Mouse (Mus musculus): ENCODE data around the gene Tsen54.

Gene Tsen54

GRCm38 (mm10) chr11:115814605-115815450 lies at the start of gene Tsen54:
Gene Tsen54 (plus strand): TSS chr11:115814724.
- peak; percentile 78 for DNase-seq (ENCODE audit: low spot score)

- DNase-seq (ENCODE audit: low spot score): peak; percentile 96
Measured at GRCm38 (mm10) chr11:115765103-115765606, 49.4 kb upstream of the Tsen54 start, which contains the start of gene Tmem94. Gene Tmem94 (plus strand): TSS chr11:115765433.

DNA sequence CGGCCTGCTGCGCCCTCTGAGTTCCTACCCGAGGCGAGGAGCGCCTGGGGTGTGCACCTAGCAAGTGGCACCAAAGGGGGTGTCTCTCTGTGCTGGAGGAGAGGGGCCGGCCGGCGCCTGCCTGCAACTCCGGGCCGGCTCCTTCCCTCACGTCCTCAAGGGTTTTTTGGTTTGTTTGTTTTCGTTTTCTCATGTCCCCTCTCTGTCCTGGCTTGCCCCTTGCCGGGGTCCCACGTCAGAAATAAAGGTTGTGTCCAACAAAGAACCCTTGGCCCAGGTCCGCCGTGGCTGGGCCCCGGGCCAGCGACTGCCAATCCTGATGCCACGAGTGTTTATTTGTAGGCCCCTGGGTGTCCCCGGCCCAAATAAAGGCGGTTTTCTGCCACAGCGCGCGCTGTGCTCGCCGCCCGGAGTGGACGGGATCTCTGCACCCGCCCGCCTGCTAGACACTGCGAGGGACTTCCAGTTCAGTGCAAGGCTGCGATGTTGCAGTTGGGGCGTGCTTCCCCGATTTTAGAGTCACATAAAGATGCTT lies 48.9 kb upstream of the Tsen54 start:
- peak; percentile 62 for DNase-seq (ENCODE audit: low spot score)

- DNase-seq (ENCODE audit: low spot score): no peak
Measured at GRCm38 (mm10) chr11:115766356-115766943, 48.1 kb upstream of the Tsen54 start.

- DNase-seq (ENCODE audit: low spot score): no peak
Measured at GRCm38 (mm10) chr11:115766981-115767380, 47.5 kb upstream of the Tsen54 start.

GRCm38 (mm10) chr11:115768896-115769295 lies 45.6 kb upstream of the Tsen54 start:
- no peak for DNase-seq (ENCODE audit: low spot score)

- DNase-seq (ENCODE audit: low spot score): no peak
Measured at GRCm38 (mm10) chr11:115774653-115775052, 39.9 kb upstream of the Tsen54 start.

DNA sequence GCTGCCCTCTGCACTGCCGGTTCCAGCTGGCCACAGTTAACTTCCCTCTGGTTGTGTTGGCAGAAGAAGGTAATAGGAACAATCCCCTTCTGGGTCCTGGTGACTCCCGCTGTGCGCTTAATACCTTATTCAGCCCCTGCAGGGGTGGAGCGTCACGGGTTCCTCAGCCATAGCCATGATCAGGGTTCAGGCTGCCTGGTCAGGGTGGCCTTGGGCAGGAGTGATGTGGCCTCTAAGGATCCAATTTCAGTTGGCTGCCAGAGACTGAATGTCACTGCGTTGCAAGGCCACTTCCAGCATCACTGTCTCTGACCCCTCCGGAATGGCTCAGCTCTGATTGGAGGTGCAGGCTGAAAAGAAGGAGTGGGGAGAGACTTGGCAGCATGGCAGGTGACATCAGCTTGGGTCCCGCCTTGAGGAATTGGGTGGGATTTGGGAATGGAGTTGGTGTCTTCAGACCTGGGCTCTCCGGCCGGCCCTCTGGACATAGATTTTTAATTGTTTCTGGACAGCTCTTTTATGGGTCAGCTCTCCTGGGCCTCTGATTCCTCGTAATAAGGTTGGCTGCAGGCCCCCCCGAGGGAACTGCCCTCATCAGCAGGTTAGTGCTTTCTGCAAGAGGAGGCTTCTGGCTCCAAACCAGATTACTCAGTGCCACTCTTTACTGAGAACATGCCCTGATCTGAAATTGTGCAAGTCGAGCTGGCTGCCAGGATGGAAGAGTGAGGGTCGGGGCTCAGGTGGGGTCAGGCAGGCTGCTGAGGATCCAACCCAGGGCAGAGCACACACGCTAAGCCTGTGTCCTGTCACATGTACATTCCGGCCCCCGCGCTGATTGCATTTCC lies 38.5 kb upstream of the Tsen54 start:
- DNase-seq (ENCODE audit: low spot score): peak; percentile 45

DNA sequence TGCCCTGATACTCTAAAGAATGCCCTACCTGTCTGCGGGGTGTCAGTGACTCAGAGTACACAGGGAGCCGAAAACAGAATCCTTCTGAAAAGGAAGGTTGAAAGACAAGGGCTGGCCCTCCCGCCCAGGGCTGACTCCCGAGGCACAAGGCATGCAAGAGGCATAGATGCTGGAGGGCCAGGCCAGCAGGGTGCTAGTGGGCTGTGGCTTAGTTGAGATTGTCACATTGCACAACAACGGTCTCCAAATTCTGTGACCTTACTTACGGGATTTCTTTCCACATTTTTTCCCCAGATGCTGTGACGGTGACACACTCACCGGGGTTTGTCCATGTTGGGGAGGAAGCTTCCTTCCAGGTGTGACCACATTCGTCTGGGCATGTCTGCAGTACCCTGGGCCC lies 37.6 kb upstream of the Tsen54 start:
- no peak for DNase-seq (ENCODE audit: low spot score)

- DNase-seq (ENCODE audit: low spot score): no peak
Measured at GRCm38 (mm10) chr11:115777487-115778335, 36.8 kb upstream of the Tsen54 start.

DNA sequence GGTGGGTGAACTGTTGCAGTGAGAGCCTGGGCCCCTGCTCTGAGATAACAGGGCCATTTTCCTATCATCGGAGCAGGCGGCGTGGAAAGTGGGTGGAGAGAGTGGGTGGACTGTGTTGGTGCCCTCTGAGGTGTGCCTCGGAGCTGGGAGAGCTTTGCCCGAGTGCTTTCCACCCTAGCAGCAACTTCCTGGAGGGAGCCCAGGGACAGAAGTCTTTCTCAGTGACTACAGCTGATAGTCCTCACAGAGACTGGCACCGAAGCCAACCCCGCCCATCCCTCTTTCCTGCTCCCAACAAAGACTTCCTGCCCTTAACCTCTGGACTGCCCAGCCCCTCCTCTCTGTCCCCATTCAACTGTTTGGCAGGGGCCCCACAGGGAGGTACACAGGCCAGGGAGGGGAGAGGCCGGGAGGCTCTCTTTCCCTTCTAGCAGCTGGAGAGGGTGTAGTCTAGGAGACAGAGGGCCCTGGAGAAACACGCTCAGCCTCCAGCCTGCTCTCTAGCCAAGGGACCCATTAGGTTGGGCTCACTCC lies 35.4 kb upstream of the Tsen54 start:
- DNase-seq (ENCODE audit: low spot score): peak; percentile 79

- peak; percentile 67 for DNase-seq (ENCODE audit: low spot score)
Measured at GRCm38 (mm10) chr11:115780141-115781070, 34.1 kb upstream of the Tsen54 start.

DNA sequence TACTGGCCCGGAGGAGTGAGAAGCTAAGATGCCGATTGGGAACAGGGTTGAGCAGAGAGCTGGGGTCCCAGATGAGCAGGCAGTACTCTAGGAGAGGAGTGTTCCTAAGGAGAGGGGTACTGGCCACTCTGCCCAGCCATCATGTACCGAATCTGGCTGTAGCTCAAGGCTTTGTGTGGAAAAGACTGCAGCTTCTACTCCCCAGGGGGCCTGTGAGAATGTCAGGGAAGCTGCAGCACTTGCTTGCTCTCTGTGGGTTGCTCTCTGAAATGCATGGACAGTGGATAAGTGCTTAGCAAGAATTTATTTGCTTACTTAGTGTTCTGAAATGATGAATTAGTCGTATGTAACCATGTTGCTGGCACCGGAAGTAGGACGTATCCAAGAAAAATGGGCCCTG lies 28.1 kb upstream of the Tsen54 start:
- no peak for DNase-seq (ENCODE audit: low spot score)

- DNase-seq (ENCODE audit: low spot score): no peak
Measured at GRCm38 (mm10) chr11:115789787-115790186, 24.7 kb upstream of the Tsen54 start.

DNA sequence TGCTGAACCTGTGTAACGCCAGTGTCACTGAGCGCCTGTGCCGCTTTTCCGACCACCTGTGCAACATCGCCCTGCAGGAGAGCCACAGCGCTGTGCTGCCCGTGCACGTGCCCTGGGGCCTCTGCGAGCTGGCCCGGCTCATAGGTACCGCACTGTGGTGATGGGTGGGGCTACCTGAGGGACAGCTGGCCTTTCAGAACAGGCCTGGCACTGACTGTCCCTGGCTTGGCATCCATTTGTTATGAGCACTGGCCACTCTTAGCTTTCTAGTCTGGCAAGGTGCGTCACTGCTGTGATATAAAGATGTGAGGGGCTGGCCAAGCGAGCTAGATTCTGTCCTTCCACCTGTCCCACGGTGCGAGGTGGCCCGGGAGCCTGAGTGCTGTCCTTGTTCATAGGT lies 22.6 kb upstream of the Tsen54 start:
- no peak for DNase-seq (ENCODE audit: low spot score)

DNA sequence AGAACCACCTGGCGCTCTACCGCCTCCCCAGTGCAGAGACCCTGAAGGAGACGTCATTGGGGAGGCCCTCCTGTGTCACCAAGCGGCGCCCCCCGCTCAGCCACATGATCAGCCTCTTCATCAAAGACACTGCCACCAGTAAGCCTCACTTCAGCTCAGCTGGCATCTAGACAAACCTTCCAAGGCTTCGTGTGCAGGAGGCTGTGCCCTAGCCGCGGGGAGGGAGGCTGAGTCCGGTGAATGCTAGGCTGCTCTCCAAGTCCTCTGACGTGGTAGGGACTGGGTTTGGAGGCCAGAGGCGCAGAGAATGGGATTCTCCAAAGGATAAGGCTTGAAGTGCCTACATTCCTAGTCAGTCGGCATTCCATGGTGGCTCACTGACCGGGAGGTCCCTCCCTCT lies 22.2 kb upstream of the Tsen54 start:
- no peak for DNase-seq (ENCODE audit: low spot score)

DNA sequence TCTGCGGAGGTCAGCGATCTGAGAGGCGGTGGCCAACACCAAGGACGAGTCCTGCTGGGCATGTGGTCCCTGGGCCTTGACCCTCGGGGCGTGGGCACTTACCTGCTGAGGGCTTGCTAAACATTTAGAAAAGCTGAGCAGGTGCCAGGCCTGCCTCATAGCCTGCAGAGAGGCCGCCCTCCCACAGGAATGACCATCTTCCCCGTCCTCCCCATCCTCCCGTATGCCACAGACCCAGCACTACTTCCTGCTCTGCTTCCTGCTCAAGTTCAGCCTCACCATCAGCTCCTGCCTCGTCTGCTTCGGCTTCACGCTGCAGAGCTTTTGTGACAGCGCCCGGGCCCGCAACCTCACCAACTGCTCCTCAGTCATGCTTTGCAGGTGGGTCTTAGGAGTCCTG lies 17.6 kb upstream of the Tsen54 start:
- DNase-seq (ENCODE audit: low spot score): no peak

- DNase-seq (ENCODE audit: low spot score): no peak
Measured at GRCm38 (mm10) chr11:115797665-115798064, 16.9 kb upstream of the Tsen54 start.

DNA sequence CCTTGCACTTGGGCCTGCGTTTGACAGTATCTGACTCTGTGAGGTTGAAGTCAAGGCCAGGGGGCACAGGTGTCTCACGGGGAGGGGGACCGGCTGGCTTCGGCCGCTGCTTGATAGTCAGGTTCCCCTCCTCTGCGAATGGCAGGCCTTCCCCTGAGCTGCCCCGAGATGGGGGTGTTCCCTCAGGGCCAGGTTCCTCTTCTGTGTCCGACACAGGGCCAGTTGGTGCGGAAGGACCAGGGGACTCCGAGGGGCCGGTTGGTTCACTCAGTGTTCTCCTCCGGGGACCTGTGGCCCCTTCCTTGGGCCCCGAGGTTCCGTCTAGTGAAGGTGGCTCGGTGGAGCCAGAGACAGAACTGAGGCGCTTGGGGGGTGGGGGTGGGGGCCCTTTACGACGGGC lies 13.5 kb upstream of the Tsen54 start:
- no peak for DNase-seq (ENCODE audit: low spot score)
